Mouse (Mus musculus) spleen, adult 12 weeks (tissue): ENCODE measurements around the gene Tmem178.
"Not testable (repeated sequence)": the region's sequence is repeated elsewhere in the genome, so short reads cannot be mapped to it uniquely, and the experiment has no call there.

Source experiments
- DNase-seq: peaks from one replicate; pipeline ENCODE4 v3.0.0; 2022; ENCODE audit warnings: low spot score

Tmem178 gene

GRCm38 (mm10) chr17:80945510-80945909, 1.1 kb downstream of the Tmem178 start:
- not testable (repeated sequence) for DNase-seq

GRCm38 (mm10) chr17:80946091-80946885, 1.9 kb downstream of the Tmem178 start:
- no peak for DNase-seq

GRCm38 (mm10) chr17:80947075-80947960, 2.9 kb downstream of the Tmem178 start:
- no peak for DNase-seq

GRCm38 (mm10) chr17:80949382-80949781, 5.0 kb downstream of the Tmem178 start:
- DNase-seq: no peak

GRCm38 (mm10) chr17:80949895-80950294, 5.5 kb downstream of the Tmem178 start:
- DNase-seq: no peak

- DNase-seq: no peak
Measured at GRCm38 (mm10) chr17:80952305-80952704, 7.9 kb downstream of the Tmem178 start.

- DNase-seq: no peak
Measured at GRCm38 (mm10) chr17:80955415-80955814, 11.0 kb downstream of the Tmem178 start.

GRCm38 (mm10) chr17:80955998-80956811, 11.8 kb downstream of the Tmem178 start:
- DNase-seq: no peak

GRCm38 (mm10) chr17:80958332-80958731, 13.9 kb downstream of the Tmem178 start:
- DNase-seq: no peak

GRCm38 (mm10) chr17:80959840-80960239, 15.4 kb downstream of the Tmem178 start:
- no peak for DNase-seq

GRCm38 (mm10) chr17:80967475-80967874, 23.0 kb downstream of the Tmem178 start:
- DNase-seq: no peak

- DNase-seq: no peak
Measured at GRCm38 (mm10) chr17:80969643-80970619, 25.5 kb downstream of the Tmem178 start.

GRCm38 (mm10) chr17:80970716-80971115, 26.3 kb downstream of the Tmem178 start:
- no peak for DNase-seq

GRCm38 (mm10) chr17:80972891-80973290, 28.5 kb downstream of the Tmem178 start:
- no peak for DNase-seq

- no peak for DNase-seq
Measured at GRCm38 (mm10) chr17:80977245-80977644, 32.8 kb downstream of the Tmem178 start.

- DNase-seq: no peak
Measured at GRCm38 (mm10) chr17:80980096-80980495, 35.7 kb downstream of the Tmem178 start.

GRCm38 (mm10) chr17:80981721-80982411, 37.4 kb downstream of the Tmem178 start:
- no peak for DNase-seq

GRCm38 (mm10) chr17:80982412-80982787, 38.0 kb downstream of the Tmem178 start:
- no peak for DNase-seq

GRCm38 (mm10) chr17:80982976-80983375, 38.5 kb downstream of the Tmem178 start:
- DNase-seq: no peak

- no peak for DNase-seq
Measured at GRCm38 (mm10) chr17:80991535-80992127, 47.2 kb downstream of the Tmem178 start.
